Mouse (Mus musculus) kidney, adult 11 months (tissue): ENCODE results near the gene Blcap.
A peak's percentile ranks its signal among the peaks of the same experiment; 100 is the strongest.

Source experiments
- DNase-seq: peaks from one replicate; pipeline ENCODE4 v3.0.0; 2022

The Blcap gene

GRCm38 (mm10) chr2:157559440-157559839 is 11.6 kb downstream of the Blcap start:
- no peak for DNase-seq

DNA sequence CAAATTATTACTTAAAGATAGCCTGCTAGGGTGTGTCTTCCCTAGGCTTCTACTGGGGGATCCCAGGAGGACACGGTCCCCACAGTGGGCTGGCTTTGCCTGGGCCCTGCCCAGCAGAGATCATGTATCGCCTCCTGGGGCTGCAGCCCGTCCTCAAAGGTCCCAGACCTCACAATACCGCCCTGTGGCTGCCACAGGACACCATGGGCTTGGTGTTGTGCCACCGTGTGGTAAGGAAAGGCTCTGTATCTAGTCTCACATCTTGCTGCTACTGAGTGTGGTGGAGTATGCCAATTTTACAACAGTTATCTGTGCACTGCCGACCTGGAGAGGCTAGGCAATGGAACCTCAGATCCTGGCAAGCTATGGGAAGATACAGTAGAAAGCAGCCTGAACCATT is 12.6 kb downstream of the Blcap start:
- DNase-seq = no peak

DNA sequence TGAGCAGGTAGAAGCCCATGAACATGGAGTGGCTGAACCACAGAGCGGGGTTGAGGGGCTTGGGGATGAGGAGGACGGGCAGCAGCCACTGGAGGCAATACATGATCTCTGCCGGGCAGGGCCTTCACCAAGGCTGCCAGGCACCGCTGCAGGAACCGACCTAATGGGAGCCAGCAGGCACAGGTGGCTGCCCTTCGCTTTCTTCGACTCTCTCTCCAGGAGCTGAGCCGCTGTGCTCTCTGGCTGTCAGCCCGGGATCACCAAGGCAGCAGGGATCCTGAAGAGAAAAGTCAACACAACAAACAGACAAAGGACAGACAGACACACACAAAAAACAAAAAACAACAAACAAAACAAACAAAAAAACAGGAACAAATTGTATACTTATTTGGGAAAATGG is 13.0 kb downstream of the Blcap start:
- DNase-seq = no peak

DNA sequence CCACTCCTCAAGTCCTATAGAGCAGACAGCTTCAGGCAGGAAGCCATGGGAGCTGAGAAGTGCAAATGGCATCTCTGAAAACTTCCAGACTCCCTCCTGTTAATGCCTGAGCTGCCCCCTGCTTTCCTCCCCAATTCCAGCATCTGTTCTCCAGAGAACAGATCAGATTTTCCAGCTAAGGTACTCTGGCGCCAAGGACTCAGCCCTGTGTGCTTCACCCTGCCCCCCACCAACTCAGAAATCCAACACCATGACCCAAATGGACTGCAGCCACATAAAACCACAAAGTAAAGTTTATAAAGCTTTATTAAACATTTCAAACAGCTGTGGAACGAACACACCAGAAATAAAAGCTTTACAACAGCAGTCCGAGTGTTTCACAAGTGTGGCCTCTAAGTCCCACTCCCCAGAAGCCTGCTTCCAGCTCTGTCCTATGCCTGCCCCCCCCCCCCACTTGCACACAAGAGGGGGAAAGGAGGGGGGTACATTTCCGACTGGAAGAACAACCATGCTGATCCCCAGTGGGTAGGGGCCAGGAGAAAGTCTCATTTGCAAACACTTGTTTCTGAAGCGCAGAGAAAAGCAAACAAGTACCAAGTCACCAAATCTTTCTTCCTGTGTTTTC is 14.9 kb downstream of the Blcap start:
- no peak for DNase-seq

DNA sequence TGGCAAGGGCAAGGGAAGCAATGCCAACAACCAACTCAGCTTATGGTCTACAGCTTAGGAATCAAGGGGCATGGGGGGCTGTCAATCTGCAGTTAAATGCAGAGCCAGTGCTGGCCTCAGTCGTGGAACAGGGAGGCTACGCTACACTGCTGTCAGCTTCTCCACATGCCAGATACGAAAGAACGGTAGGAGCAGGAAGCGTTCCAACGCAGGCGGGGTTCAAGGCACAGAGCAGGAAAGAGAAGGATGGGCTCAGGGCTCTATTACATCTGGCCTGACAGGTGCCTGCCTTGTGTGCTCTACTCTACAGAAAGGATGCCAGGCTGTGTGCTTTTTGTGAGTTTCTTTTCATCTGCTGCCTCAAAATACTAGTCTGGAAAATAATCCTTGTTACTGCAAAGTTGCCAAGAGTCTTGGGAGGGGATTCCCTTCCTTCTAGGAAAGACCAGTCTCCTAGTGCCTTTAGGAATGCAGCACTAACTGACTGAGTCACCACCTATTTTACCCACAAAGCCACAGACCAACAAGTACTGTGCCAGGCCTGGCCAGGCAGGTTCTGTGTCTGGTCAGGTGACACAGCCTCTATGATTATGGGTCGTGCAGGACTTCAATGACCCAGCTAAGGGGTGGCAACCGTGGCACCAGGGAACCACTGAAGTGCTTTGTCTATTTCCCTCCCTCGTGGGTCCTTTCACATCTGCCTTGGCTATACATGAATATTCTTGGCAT is 18.8 kb downstream of the Blcap start:
- DNase-seq = peak; percentile 53

DNA sequence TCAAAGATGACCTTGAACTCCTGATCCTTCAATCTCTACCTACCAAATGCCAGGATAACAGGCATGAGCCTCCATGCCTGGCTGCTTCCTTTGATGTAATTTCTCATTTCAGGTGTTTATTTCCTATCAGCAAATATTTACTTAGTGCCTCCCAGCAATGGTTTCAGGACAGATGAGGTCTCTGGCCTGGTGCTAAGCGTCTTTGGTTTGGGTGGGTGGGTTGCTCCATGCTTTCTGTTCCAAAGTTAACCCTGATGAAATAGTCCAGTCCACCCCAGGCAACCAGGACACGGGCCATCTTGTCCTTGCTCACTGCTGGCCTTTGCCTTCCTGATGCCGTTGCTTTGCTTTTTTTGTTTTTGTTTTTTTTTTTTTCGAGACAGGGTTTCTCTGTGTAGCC is 20.8 kb downstream of the Blcap start:
- no peak for DNase-seq

- DNase-seq = no peak
Measured at GRCm38 (mm10) chr2:157546686-157547085, 24.4 kb downstream of the Blcap start.

- DNase-seq = no peak
Measured at GRCm38 (mm10) chr2:157544333-157544888, 26.7 kb downstream of the Blcap start.

DNA sequence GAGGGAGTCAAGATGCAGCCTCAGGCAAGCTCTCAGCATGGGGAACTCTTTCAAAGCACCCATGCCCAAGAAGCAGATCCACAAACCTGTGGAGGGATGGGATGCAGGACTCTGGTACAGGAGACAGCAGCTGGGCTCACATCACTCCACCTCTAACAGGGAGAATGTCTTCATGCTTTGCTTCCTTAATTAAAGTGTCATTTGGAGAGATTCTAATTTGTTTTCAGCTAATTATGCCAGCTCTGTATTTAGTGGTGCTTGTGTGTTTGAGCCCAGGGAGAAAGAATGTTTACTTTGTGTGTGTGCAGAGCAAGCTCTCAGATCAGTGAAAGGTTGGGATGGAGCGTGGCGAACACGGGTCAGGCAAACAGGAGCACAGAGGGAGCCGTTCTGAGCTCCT is 28.7 kb downstream of the Blcap start:
- no peak for DNase-seq

- no peak for DNase-seq
Measured at GRCm38 (mm10) chr2:157541631-157542030, 29.4 kb downstream of the Blcap start.

GRCm38 (mm10) chr2:157540953-157541569 is 30.0 kb downstream of the Blcap start:
- DNase-seq = no peak

- no peak for DNase-seq
Measured at GRCm38 (mm10) chr2:157540073-157540952, 30.8 kb downstream of the Blcap start.

- no peak for DNase-seq
Measured at GRCm38 (mm10) chr2:157537118-157537517, 34.0 kb downstream of the Blcap start.

GRCm38 (mm10) chr2:157536476-157537081 is 34.5 kb downstream of the Blcap start:
- no peak for DNase-seq

DNA sequence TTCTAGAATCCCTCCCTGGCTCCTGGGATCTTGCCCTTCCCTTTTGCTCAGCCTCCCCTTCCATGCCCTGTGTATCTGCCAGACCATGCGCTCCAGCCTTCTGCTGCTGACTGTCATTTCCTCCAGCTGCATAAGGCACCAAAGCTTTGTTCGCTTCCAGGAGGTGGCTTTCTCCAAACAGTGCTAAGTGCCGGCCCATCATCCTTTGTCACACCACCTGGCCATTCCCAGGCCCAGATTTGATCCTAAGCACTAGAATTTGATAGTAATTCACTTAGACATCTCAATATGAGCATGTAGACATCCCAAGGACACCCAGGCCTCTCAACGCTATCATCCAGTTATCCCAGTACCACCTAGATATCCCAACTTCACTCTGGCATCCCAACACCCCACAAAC is 36.9 kb downstream of the Blcap start:
- DNase-seq = no peak

DNA sequence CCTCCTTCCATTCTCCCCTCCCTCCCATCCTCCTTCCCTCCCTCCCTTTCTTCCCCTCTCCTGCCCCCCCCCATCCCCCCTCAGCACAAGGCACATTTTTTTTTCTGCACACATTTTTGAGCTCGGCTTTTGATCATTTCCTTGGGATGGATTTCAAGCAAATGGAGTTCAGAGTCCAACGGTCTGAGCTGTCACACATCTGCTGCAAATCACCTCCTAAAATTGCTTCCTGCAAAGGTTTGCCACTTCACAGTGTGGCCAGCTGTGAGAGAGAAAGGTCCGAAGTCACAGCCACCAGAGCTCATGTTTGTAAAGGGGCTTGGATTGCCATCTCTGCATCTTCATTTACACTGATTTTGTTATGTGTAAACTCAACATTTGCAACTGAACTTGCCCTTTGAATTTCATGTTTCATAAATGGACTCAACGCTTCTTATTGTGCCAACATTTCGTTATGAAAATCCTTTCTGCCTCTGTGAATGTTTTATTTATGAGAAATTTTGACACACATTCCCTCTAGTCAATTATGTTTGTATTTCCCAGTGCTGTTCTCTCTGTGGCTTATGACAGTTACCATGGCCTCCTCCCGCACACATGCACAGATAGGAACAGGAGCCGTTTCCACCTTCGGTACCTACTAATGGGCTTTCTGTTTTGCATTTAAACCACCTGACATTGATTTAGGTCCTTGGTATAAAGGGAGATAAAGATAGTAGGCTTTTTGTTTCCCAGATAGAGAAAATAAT is 39.2 kb downstream of the Blcap start:
- no peak for DNase-seq

GRCm38 (mm10) chr2:157530056-157530955 is 40.8 kb downstream of the Blcap start:
- no peak for DNase-seq

GRCm38 (mm10) chr2:157522556-157522955 is 48.5 kb downstream of the Blcap start:
- no peak for DNase-seq

- DNase-seq = no peak
Measured at GRCm38 (mm10) chr2:157520496-157520895, 50.6 kb downstream of the Blcap start.

DNA sequence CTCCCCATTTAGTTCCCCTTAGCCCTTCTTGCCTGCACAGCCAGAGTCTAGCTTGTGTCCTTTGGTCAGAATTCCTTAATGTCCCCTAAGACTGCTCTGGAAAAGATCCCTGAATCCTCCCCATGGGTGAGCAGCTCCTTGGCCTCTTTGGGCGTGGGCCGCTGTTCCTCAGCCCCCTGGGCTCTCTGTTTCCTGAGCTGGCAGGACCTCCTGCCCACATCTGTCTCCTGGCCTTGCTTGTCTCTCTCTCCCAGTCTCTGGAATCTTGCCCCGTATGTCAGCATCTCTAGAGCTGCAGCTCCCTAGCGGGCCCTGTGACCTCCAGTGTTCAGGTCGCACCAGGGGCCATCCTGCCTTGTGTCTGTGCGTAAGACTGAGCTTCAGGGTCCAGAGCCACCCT is 51.6 kb downstream of the Blcap start:
- no peak for DNase-seq

DNA sequence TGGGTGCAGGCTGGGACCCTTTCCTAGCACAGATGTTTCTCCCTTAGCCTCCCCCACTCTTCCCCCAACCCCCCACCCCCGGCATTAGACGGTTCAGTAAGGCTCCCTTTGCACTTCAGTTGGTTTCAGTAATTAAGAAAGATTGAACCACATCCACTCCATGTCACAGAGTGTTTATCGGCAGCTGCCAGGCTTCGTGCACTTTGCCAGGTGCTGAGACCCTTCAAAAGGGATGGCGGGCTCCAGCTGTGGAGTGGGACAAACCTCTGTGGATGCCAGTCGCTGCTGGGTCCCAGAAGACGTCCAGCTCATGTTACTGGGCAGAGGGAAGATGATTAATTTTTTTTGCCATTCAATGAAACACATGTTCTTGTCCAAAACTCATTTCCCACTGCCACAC is 52.6 kb downstream of the Blcap start:
- no peak for DNase-seq
